Mouse (Mus musculus): Measurements from ENCODE around the gene Lsr.
"Not testable (repeated sequence)": the region's sequence is repeated elsewhere in the genome, so short reads cannot be mapped to it uniquely, and the experiment has no call there.

The Lsr gene

DNA sequence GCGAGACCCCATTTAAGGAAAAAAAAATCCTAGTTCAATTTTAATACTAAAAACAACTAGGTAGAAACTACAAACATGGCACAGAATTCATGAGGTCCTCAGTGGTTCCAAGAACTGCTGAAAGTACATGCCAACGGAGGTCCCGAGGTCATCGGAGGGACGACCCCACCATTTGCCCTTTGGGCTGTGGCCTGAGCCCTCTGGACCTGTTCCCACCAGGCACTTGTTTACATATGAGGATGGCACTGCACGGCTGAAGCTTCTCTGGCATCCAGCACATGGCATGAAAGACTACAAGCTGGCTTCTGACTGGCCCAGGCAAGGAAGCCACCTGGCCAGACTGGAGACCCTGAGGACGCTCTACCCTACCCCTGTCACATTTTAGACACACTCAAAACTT is 8.9 kb downstream of the Lsr start:
- CTCF ChIA-PET: interaction anchor here (0.7 kb wide), 1 partner anchor 71 kb away, joined by 3 read pairs; no protein-coding TSS in a partner anchor

DNA sequence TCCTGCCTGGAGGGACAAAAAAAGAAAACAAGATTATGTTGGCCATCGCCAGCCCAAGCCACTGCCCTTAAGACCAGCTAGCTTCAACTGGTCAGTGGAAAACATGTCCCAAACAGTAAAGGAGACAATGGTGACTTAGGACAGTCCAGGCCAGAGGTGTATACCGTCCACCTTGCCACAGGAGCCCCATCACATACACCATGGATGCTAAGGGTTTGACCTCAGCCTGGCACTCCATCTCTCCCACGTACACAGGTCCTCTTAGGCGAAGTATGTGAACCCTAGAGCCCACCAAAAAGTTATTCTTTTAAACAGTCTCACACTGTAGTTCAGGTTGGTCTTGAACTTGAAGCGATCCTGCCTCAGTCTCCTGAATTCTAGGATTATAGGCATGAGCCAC is 10.4 kb downstream of the Lsr start:
- CTCF ChIA-PET: interaction anchor here (0.6 to 0.7 kb wide), 2 partner anchors 62 kb away, joined by 6 to 11 read pairs; no protein-coding TSS in a partner anchor

DNA sequence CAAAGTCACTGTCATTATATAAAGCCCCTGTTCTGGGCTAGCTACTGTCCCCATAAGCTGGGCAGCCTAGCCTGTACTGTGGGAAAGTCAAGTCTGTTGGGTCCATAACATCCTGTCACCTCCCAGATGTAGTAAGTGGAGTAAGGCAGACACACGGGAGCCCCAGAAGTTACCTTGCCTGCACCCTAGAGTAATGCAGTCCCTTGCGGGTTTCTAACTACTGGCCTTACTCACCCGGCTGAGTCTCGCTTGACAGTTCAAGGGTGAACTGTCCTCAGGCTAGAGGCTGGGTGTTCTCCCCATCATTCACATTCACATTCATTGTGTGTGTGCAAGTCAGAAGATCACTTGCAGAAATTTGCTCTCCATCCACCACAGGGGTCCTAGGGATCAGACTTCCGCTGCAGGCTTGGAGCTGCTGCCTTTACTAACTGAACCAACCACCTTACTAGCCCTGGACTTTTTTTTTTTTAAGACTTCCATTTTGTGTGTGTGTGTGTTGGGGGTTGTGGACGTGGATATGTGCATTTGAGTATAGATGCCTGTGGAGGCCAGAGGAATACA is 13.4 kb downstream of the Lsr start:
- CTCF ChIA-PET: no interaction called here

DNA sequence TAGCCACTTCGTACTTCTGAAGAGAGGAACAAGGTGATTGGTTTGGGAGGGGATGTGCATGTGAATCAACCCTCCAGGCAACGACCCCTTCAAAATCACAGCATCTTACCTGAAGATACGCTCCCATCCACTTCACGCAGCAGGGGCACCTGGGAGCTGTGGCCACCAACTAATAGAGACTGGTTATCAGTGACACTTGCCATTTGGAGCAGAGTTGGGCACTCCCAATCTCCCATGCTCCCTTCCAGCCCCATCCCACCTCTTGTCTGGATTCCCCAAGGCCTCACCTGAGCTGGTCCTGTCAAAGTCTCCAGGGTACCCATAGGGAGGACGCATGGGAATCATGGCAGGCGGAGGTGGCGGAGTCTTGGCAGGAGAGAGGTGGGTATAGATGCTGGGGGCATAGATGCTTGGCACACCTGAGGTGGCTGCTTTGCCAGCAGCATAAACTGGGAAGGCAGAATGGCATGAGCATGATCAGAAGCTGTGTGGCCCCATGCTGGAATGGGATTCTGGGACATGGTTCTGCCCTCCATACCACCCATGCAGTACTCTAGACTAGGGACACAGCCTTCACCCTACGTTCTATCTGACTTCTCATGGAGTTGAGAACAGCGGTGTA is 14.3 kb downstream of the Lsr start:
- CTCF ChIA-PET: no interaction called here

DNA sequence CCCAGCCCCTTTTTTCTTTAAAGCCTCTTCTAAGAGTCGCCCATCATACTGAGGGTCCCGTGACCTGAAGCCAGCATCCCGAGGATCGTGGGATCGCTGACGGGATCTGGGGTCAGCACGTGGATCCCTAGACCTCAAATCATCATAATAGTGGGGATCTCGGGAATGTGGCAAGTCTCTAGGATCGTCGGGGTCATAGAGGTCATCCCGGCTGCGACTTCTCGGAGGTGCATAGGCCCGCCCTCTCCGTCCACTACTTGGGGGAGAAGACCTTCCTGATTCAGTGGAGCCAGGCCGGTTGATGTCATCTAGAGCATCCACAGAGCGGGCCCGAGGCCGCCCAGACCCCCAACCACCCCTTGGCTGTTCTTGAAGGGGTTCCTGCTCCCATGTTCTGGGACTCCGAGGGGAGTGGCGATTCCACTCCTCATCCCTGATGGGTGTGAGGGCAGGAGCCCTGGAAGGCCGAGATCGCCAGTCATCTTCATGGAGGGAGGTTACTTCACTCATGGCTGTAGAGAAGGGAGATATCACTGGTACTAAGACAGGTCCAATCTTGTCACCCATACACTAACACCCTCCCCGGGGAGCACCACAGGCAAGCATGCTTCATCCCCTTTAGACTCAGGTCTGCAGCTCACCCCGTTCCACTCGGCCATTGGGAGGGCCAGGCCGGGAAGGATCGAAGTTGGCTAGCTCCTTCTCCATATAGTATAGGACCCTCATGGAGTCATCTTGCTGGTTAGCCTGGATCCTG is 15.0 kb downstream of the Lsr start:
- CTCF ChIA-PET: no interaction called here

DNA sequence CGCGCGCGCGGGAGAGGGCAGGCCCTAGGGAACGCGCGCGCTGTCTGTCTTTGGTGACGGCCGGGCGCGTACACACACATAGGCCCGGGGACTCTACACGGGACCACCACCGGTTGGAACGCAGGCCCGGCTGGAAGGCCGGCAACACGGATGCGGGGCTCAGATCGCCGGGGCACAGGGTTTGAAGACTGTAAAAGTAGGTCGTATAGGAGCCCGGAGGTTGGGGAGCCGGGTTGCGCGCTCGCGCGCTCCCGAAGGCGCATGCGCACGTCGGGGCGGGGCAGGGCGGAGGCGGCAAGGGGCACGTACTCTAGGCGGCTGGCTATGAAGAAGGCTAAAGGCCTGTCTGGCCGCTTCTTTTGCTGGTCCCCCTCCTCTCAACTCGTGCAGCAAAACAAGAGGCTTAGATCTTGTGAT is 15.9 kb downstream of the Lsr start:
- CTCF ChIA-PET: no interaction called here

DNA sequence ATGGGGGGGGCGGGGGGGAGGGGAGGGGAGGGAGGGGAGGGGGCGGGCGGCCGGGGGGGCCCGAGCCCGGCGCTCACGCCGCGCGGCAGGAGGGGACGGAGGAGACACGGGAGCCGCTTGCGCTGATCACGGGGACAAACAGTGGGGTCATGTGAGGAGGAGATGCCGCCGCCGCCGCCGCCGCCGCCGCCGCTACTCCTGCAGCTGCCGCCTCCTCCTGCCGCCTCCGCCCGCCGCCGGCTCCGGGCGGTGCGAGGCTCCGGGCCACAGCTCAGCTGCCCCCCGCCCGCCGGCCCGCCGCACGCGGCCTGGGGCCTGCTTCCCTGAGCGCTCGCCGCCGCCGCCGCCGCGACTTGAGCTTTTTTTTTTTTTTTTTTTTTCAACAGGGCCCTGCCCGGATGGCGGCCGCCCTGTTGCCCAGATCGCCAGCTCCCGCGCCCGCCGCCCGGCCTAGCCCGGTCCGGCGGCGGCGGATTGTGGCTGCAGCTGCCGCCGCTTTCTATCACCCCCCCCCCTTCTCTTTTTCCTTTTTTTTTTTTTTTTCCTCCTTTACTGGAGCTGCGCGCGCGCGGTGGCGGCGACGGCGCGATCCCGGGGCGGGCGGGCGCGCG is 16.4 kb downstream of the Lsr start, which contains the start of gene Usf2:
TSS of gene Usf2 (minus strand) at position 48 of the 611 bp plus-strand sequence.
- CTCF ChIA-PET: interaction anchor here (0.5 to 0.6 kb wide), 2 partner anchors 57 to 107 kb away, joined by 3 to 6 read pairs; no protein-coding TSS in a partner anchor

DNA sequence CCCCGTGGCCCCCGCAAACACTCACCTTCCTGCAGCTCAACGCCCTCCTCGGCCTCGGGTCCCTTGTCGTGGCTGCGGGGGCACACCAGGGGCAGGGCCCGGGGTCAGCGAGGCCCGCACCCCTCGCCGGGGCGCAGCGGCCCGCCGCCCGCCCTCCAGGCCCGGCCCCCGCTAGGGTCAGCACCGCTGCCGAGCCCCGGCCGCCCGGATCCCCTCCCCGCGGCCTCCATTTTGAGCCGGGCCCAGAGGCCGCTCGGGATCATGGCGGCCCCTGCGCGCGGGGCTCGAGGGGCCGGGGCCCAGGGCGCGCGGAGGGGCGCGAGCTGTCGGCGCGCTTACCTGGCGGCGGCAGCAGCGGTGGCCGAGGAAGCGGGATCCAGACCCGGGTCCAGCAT is 16.9 kb downstream of the Lsr start:
- CTCF ChIA-PET: interaction anchor here (0.5 to 0.6 kb wide), 2 partner anchors 56 to 107 kb away, joined by 3 to 6 read pairs; no protein-coding TSS in a partner anchor

DNA sequence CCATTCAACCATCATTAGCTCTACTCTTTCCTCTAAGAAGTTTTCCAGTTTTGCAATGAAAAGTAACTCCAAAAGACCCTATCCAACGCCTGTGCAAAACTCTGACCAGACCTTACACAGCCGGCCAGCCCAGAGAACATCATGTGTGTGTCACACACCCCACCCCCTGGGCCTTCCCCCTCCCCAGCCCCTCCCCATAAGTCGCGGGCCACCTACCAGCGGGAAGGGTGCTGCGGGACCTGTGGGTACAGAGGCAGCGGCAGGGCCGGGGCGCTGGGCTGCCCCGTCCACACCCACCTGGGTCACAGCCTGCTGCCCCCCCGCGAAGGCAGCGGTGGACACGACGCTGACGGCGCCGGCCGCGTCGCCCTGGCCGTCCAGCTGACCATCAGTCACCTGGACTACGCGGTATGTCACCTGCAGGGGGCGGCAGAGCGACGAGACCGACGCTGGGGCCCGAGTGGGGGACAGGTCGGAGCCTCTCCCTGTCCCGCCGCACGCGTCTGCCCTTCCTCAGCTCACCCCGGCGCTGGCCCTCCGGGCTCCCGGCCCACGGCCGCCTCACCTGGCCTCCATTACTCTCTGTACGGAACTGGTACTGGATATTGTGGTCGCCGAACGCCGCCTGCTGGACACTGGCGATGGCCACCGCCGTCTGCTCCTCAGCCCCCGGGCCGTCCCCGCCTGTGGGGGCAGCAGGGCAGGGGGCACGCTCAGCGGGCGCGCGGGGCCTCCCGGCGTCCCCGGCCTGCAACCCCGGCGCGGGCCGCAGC is 17.5 kb downstream of the Lsr start:
- CTCF ChIA-PET: interaction anchor here (0.6 to 1.1 kb wide), 3 partner anchors 69 to 82 kb away, joined by 4 to 6 read pairs (median 4); no protein-coding TSS in a partner anchor

DNA sequence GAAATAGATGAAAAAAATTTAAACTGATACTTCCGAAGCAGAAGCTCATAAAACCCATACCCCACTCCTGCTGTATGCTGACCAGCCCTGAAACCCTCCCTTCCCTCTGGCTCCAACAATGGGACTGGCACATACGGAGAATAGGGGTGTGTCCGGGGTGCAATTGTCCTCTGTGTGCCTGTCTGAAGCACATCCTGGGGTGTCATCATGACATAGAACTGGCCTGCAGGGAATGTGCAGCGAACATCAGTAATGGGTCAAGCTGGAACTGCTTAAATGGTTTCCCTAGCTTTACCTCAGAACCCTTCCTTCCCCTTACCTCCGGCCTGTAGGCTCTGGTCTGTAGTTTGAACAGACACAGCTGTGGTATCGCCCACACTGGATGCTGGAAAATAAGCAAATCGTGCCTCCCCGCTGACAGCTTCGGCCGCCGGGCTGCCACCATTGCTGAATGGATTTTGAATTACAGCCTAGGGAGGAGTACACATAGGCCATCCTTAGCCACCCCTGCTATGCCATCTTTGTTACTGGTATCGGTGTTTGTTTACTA is 18.2 kb downstream of the Lsr start:
- CTCF ChIA-PET: interaction anchor here (0.5 to 1.1 kb wide), 5 partner anchors 68 to 143 kb away, joined by 3 to 6 read pairs (median 4); no protein-coding TSS in a partner anchor

DNA sequence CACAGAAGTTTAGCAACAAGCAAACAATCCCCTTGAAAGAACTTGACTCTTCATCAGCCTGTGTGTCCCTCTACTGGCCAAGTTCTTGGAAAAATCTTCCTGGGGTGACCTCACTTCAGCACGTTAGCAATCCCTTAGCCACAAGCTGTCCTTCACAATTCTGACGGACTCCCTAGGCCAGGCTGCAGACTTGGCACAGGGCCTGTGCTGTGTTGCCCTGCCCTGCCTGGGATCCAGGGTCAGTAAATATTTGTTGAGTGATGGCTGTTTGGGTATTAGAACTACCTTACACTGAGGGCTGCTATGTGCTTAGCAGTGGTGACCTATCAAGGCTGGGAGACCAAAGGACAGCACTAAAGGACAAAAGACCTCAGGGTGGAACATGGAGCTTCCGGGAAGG is 19.2 kb downstream of the Lsr start:
- CTCF ChIA-PET: interaction anchor here (0.7 kb wide), 1 partner anchor 35 kb away, joined by 3 read pairs; no protein-coding TSS in a partner anchor

DNA sequence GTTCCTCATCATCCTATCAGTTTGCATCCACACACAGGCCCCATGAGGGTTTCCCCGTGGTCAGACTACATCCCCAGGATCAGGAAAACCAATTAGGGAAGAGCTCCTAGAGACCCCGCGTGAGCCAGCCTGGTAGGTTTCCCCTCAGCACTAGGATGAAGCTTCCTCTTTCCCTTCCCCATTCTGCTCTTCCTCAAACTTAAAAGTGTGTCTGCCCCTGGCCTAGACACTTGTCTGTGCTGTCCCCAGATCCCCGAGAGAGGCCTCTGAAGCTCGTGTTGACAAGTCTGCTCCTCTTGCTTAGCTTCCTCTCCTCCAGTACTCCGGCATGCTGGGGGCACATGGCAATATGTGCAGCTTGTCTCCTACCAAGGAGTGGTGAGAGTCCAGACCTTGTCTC is 19.8 kb downstream of the Lsr start:
- CTCF ChIA-PET: interaction anchor here (0.7 kb wide), 1 partner anchor 35 kb away, joined by 3 read pairs; no protein-coding TSS in a partner anchor

DNA sequence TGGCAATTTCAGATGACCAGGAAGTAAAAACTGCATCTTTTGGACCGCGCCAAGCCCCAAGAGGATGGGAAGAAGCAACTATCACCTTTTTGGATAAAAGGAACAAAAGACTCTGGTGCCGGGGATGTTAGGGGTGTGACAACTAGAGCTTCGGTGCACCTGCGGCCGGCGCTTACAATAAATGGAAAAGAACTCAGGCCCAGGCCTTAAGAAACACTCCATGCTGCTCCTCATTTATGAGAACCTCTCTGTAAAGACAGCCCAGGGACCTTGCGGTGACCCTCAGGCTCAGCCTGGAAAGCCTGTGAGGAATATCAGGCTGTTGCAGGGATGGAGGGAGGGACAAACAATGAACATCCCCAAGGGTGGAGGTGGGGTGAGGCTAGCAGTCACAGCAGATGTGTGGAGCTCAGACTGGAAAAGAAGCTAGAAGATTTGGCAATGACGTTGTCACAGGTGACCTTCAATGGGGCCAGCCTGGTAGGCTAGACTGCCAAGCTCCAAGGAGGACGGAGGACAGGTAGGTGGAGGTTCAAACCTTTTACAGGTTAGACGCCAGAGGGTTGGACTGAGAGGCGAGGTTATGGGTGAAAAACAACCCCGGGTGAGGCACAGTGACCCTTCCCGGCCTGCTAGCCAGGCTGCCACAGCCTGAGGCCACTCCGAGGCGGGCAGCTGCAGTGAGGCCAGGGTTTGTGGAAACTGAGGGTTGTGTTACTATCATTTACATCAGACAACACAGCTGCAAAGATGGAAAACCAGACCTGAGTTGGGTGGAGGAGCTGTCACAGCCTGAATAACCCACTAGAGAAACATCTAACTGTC is 20.6 kb downstream of the Lsr start:
- CTCF ChIA-PET: no interaction called here

DNA sequence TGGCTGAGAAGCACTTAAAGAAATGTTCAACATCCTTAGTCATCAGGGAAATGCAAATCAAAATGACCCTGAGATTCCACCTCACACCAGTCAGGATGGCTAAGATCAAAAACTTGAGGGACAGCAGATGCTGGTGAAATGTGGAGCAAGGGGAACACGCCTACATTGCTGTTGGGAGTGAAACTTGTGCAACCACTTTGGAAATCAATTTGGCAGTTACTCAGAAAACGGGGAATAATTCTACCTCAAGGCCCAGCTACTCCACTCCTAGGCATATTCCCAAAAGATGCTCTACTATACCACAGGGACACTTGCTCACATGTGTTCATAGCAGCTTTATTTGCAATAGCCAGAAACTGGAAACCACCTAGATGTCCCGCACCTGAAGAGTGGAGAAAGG is 23.4 kb downstream of the Lsr start:
- CTCF ChIA-PET: not testable (repeated sequence)

DNA sequence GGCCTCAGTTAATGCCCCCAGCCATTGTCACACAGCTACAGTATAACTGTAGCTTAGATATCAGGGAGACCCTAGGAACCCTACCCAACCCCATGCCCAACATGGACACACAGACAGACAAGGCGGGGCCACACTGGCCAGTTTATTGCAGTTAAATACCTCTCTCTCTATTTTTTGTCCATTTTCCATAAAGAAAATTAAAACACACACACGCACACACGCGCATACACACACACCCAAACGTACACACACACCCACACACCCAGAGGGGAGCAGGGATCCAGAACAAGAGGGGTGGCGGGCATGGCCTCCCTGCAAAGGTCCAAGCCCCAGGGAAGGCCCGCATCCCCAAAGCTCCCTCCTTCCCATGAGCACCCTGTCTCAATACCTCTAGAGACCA is 27.4 kb downstream of the Lsr start:
- CTCF ChIA-PET: no interaction called here

DNA sequence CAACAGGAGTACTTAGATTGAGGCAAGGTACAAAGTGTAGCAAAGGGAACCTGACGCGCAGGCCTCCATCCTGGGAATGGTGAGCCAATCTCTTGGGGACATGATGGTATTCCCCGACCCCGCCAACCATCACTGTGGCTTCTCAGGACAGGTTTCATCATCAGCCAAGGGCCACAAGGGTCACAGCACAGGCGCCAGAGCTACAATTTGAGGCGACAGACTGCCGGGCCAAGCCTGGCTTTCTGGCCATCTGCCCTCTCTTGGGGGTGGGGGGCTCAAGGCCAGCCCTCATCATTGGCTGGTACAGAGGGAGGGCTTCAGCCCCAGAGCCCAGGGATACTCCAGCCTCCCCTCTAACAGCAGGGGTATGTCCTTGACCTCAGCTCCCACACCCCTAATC is 27.8 kb downstream of the Lsr start:
- CTCF ChIA-PET: not testable (repeated sequence)

DNA sequence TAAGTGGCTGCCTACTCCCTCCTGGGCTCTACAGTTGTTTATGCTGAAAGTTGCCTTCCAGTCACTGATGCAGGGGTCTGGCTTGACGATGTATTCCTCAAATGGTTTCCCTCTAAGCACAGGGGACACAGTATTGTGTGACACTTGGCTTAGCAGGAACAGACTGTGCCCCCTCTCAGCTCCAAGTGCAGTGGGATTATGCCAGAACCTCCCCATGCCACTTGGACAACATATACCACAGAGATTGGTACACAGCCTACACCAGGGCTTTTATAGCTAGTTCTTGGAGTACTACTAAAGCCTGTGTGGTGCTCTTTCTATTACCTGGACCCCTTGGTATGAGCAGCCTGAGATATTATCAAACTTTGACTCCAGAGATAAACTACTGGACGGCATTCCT is 28.6 kb downstream of the Lsr start:
- CTCF ChIA-PET: not testable (repeated sequence)

DNA sequence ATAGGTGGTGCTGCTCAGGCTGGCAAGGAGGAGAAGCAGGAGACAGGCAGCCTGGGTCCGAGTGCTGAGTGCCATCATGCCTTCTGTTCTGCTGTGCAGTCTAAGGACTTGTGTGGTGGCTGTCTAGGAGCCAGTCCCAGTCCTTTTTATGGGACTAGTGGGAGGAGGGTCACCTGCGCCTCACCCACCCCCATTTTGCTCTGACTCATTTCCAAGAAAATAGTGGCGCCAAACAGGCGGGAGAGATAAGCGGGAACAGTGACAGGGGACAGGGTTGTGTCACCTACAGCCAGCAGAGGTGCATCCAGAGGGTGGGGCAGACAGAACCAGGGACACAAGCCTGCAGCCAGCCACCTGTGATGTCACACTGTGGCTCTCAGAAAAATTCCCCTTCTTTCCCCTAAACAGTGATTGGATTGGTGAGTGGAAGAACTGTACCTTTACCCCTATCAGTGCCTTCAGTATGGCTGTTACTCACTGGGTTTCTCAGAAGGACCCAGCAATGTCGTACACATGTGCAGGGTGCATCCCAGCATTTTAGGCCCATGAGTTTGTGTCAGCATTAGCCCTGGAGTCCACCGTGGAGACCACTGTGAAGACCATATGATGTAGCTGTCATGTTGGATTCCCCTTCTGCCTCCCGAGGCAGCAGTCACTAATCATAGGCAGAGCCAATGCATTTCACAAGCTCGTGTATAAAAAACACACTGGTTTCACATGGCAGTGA is 29.2 kb downstream of the Lsr start, which contains the start of gene Hamp:
TSS of gene Hamp (minus strand) at position 124 of the 727 bp plus-strand sequence.
- CTCF ChIA-PET: no interaction called here

DNA sequence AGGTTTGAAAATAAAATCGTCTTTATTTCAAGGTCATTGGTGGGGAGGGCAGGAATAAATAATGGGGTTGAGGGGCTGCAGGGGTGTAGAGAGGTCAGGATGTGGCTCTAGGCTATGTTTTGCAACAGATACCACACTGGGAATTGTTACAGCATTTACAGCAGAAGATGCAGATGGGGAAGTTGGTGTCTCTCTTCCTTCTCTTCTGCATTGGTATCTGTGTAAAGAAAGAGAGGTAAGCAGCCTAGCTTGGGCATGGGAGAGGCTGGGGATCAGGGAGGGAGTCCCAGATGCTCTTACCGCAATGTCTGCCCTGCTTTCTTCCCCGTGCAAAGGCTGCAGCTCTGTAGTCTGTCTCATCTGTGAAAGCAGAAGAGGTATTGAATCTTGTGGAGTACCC is 30.9 kb downstream of the Lsr start:
- CTCF ChIA-PET: not testable (repeated sequence)
